In genomic region chr7:67566510-67567237, GRCm38 (mm10) we compare ENCODE assay signal across 11 mouse cellular contexts.
A peak's percentile ranks its signal among the peaks of the same experiment; 100 is the strongest.
DNase-seq lines count a peak whose midpoint lies in the region; ATAC-seq and TF ChIP-seq lines count a peak whose summit lies in the region.
"Had no signal": no experiment of that assay in that cellular context is flagged by ENCODE, and none has a peak within 500 bp of the region (broad histone marks: within the 10 kb centered on the region; RNA-seq: fewer than 3 reads in every experiment).

No protein-coding gene starts in this region.

- H3K27me3 ChIP-seq in heart, embryonic 14.5 days (ENCODE audit: control insufficient read depth, insufficient read depth, low read length), result no peaks in the 10 kb centered on the region
- H3K27me3 ChIP-seq in forebrain, postnatal 0 days (ENCODE audit: insufficient read depth, low read length), result no peaks in the 10 kb centered on the region
- H3K27me3 ChIP-seq: forebrain, embryonic 15.5 days; liver, embryonic 13.5 days had no signal

- DNase-seq in adrenal gland, postnatal 14 days, result peak; percentile 45
- no peak for DNase-seq in adrenal gland, postnatal 25 days
- peak; percentile 22 for DNase-seq in kidney, postnatal 10 days
- DNase-seq in kidney, adult 8-10 months, result no peak
- DNase-seq in forebrain, postnatal 0 days, result no peak
- DNase-seq in lung, postnatal 14 days, result no peak
- DNase-seq: liver, embryonic 13.5 days; thymus, postnatal 36 days had no signal

- no peak overlapping the region for H3K4me2 ChIP-seq in heart, embryonic 14.5 days (ENCODE audit: low read length)
- no peak overlapping the region for H3K4me2 ChIP-seq in forebrain, postnatal 0 days (ENCODE audit: low read depth)
- H3K4me2 ChIP-seq: forebrain, embryonic 15.5 days; liver, embryonic 13.5 days had no signal

- no peak overlapping the region for H3K4me3 ChIP-seq in brown adipose tissue, adult 24 weeks (ENCODE audit: insufficient read depth, low read depth, low read length)
- H3K4me3 ChIP-seq in heart, embryonic 14.5 days (ENCODE audit: control insufficient read depth in 1 of 2, insufficient read depth in 1 of 2, low read depth in 1 of 2, low read length in 2 of 2), result no peak overlapping the region
- no peak overlapping the region for H3K4me3 ChIP-seq in forebrain, postnatal 0 days (ENCODE audit: low read depth, low read length)
- H3K4me3 ChIP-seq: forebrain, embryonic 15.5 days; liver, embryonic 13.5 days had no signal

- peak overlapping the region; percentile 67 for H3K27ac ChIP-seq in brown adipose tissue, adult 24 weeks (replicated peaks; ENCODE audit: low read depth, low read length)
- H3K27ac ChIP-seq in heart, embryonic 14.5 days (replicated peaks in 1 of 2; ENCODE audit: control insufficient read depth in 1 of 2, insufficient read depth in 1 of 2, low read depth in 2 of 2, low read length in 2 of 2), result no peak overlapping the region; a peak in 1 of 4 replicates
- H3K27ac ChIP-seq in forebrain, postnatal 0 days (ENCODE audit: low read depth, low read length), result no peak overlapping the region
- H3K27ac ChIP-seq: forebrain, embryonic 15.5 days; liver, embryonic 13.5 days had no signal

- no peaks in the 10 kb centered on the region for H3K36me3 ChIP-seq in heart, embryonic 14.5 days (ENCODE audit: control insufficient read depth, insufficient read depth, low read length)
- H3K36me3 ChIP-seq in forebrain, postnatal 0 days (ENCODE audit: insufficient read depth), result no peaks in the 10 kb centered on the region
- H3K36me3 ChIP-seq: forebrain, embryonic 15.5 days; liver, embryonic 13.5 days had no signal

- ATAC-seq in heart, embryonic 14.5 days (ENCODE audit: insufficient number of reproducible peaks, insufficient read depth, low FRiP score, low read depth), result 0 out of 2 replicates have a peak, but pooled peaks have one; percentile 48
- ATAC-seq in forebrain, postnatal 0 days, result no peak
- ATAC-seq: forebrain, embryonic 15.5 days had no signal

- peaks cover 33% of the 10 kb centered on the region for H3K4me1 ChIP-seq in brown adipose tissue, adult 24 weeks (ENCODE audit: control insufficient read depth, insufficient read depth, insufficient read length, low read length)
- H3K4me1 ChIP-seq in heart, embryonic 14.5 days (ENCODE audit: control insufficient read depth in 2 of 2, insufficient read depth in 2 of 2, low read length in 2 of 2), result peaks cover 6 to 30% of the 10 kb centered on the region in 2 experiments; a peak in 3 of 4 replicates
- H3K4me1 ChIP-seq in forebrain, postnatal 0 days (ENCODE audit: insufficient read depth), result no peaks in the 10 kb centered on the region

- no peak overlapping the region for H3K9ac ChIP-seq in heart, embryonic 14.5 days (ENCODE audit: low read length)
- H3K9ac ChIP-seq in forebrain, postnatal 0 days, result no peak overlapping the region
- H3K9ac ChIP-seq: forebrain, embryonic 15.5 days; liver, embryonic 13.5 days had no signal

- no peak for TF ChIP-seq CTCF in forebrain, postnatal 0 days (IDR thresholded peaks at IDR 0.05; ENCODE audit: low read depth)

- WGBS in heart, embryonic 14.5 days, result 63% methylated on average over 8 of the region's 8 CpGs
- WGBS in forebrain, postnatal 0 days, result 58% methylated on average over 8 of the region's 8 CpGs

- no peaks in the 10 kb centered on the region for H3K9me3 ChIP-seq in heart, embryonic 14.5 days (ENCODE audit: control insufficient read depth, low read length)
- no peaks in the 10 kb centered on the region for H3K9me3 ChIP-seq in forebrain, postnatal 0 days (ENCODE audit: low read length)
- H3K9me3 ChIP-seq: forebrain, embryonic 15.5 days; liver, embryonic 13.5 days had no signal

Comparison
In these comparisons a context has a peak if more than half of its experiments do, and no peak if none do; other contexts are left out.
1. DNase-seq: peak in adrenal gland, postnatal 14 days (single experiment) and kidney, postnatal 10 days (single experiment); none in adrenal gland, postnatal 25 days (single experiment), kidney, adult 8-10 months (0 of 2), forebrain, postnatal 0 days (single experiment) and lung, postnatal 14 days (single experiment).